ENCODE assay signal across 16 mouse cellular contexts in the genomic region with DNA sequence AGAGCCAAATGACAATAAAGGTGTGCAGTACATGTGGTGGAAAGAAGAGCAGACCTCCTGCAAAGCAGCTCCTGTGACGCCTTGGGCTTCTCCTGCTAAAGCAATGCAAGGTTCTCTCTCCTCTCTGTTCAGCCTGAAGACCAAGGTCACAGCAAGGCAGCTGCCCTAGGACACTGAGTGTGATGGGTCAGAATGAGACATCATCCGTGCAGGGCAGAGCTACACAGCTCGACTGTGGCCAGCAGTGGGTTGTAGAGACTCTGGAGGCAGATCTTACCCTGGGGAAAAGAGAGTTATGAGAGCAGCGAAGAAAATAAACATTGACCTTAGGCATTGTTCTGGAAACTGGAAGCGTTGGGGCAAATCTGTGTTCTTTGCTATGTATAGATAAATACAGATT.
DNase-seq lines count a peak whose midpoint lies in the region; TF ChIP-seq lines count a peak whose summit lies in the region.
"Had no signal": no experiment of that assay in that cellular context is flagged by ENCODE, and none has a peak within 500 bp of the region (broad histone marks: within the 10 kb centered on the region; RNA-seq: fewer than 3 reads in every experiment).

No protein-coding gene starts in this region.

- peak; percentile 76 for DNase-seq in heart, adult 11 months
- no peak for DNase-seq in heart, postnatal 36 days
- DNase-seq in layer of hippocampus, adult 2 months (ENCODE audit: low spot score in 2 of 2), result no peak
- DNase-seq in layer of hippocampus, adult 9-10 months (ENCODE audit: low spot score), result no peak
- peak; percentile 32 for DNase-seq in adrenal gland, postnatal 25 days
- DNase-seq in lung, adult 2 months, result no peak
- DNase-seq: cerebellum, adult 9-10 months; kidney, adult 18-20 months; liver, embryonic 13.5 days; retina, postnatal 1 day; right cerebral cortex, postnatal 4 days; thymus, postnatal 25 days had no signal

- H3K4me1 ChIP-seq in brown adipose tissue, adult 24 weeks (ENCODE audit: control insufficient read depth, insufficient read depth, insufficient read length, low read length), result peaks cover 6% of the 10 kb centered on the region
- H3K4me1 ChIP-seq in lung, adult 2 months (ENCODE audit: control insufficient read depth, insufficient read depth, low read length), result peaks cover 8% of the 10 kb centered on the region

- H3K27ac ChIP-seq in layer of hippocampus, adult 2 months, result peak overlapping the region; percentile 54
- H3K27ac ChIP-seq in brown adipose tissue, adult 24 weeks (replicated peaks; ENCODE audit: low read depth, low read length), result 0 out of 2 replicates have a peak overlapping the region, but pooled peaks have one; percentile 12
- H3K27ac ChIP-seq: heart, embryonic 10.5 days; limb, embryonic 12.5 days; liver, embryonic 13.5 days; midbrain, embryonic 13.5 days had no signal

- no peak for TF ChIP-seq CTCF in layer of hippocampus, adult 2 months (conservative IDR thresholded peaks at IDR 0.05)
- no peak for TF ChIP-seq CTCF in lung, adult 2 months (IDR thresholded peaks at IDR 0.05; ENCODE audit: insufficient read depth, low read length)

- no peak for TF ChIP-seq POLR2A in lung, adult 2 months (IDR thresholded peaks at IDR 0.05; ENCODE audit: borderline replicate concordance, extremely low read depth, low read depth, low read length)

- 64% methylated on average over 5 of the region's 5 CpGs for WGBS in lung, adult 2 months

- H3K4me3 ChIP-seq in layer of hippocampus, adult 2 months, result no peak overlapping the region
- H3K4me3 ChIP-seq in brown adipose tissue, adult 24 weeks (ENCODE audit: insufficient read depth, low read depth, low read length), result no peak overlapping the region
- no peak overlapping the region for H3K4me3 ChIP-seq in lung, adult 2 months (replicated peaks; ENCODE audit: extremely low read depth, low read depth, low read length)
- H3K4me3 ChIP-seq: heart, embryonic 10.5 days; limb, embryonic 12.5 days; liver, embryonic 13.5 days; midbrain, embryonic 13.5 days had no signal

- intact Hi-C loops in heart, postnatal 36 days (cut with DNase I), result no loop called here

Comparison
In these comparisons a context has a peak if more than half of its experiments do, and no peak if none do; other contexts are left out.
1. DNase-seq: peak in heart, adult 11 months (single experiment) and adrenal gland, postnatal 25 days (single experiment); none in heart, postnatal 36 days (0 of 2), layer of hippocampus, adult 2 months (0 of 2), layer of hippocampus, adult 9-10 months (single experiment) and lung, adult 2 months (single experiment).